Mouse (Mus musculus) adrenal gland, postnatal 14 days (tissue): ENCODE measurements around the gene Clic3. TPM values are rescaled to one million over a fixed set of nuclear protein-coding genes. Genes with fewer than 3 reads are reported as not detected.
A peak's percentile ranks its signal among the peaks of the same experiment; 100 is the strongest.
"Not testable (repeated sequence)": the region's sequence is repeated elsewhere in the genome, so short reads cannot be mapped to it uniquely, and the experiment has no call there.

ENCODE experiments used
- DNase-seq: peaks from one replicate; pipeline ENCODE4 v3.0.0; 2021; ENCODE audit warnings: mixed read lengths
- long read RNA-seq, 2 experiments: library from polyadenylated mRNA; stranded (forward); transcript quantifications; one replicate each; pipeline ENCODE4 v2.0.0; 2021
- total RNA-seq: library from RNA; stranded (reverse); gene quantifications from 2 replicates; pipeline ENCODE4 v1.2.3, GENCODE M21; 2021

Clic3 gene
- total RNA-seq = 0.74 and 1.0 TPM in 2 replicates
- long read RNA-seq, experiment 1 = 0 reads
- long read RNA-seq, experiment 2, partial matches to known transcripts = 0 of 2 reads
- long read RNA-seq, experiment 2, other reads (novel, unspliced or antisense) = 0 of 2 reads

DNA sequence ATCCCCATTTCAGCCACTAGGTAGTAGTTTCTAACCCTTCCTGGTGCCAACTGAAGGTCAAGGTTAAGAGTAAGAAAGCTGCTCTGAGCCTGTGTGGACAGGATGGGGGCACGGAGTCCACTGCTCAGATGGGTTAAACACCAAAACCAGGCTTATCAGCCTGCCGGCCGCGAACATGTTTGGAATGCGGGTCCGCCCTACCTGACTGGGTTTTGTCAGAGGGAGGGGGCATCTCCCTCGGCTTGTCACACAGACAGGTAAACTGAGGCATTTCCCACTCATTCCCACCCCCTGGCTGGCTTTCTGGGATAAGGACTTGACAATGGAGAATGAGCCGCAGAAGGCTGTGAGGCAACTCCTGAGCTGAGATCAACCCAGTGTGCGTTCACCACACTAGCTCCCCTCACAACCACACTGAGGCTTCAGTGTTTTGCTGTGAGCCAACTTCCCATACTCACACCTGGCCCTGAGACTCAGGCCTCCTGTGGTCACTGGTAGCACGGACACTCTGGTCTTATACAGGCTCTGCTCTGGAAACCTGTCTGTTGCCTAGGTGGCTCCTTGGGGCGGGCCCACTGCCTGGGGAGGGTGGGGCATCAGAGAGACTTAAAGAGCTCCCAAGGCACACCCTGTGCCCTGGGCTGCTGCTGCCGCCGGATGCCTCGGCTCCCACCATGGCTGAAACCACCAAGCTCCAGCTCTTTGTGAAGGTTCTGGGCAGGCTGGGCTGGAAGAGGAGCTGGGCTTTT, at the start of gene Clic3:
Clic3 (plus strand) TSS at position 634 of the 749 bp plus-strand sequence.
- DNase-seq = no peak

DNA sequence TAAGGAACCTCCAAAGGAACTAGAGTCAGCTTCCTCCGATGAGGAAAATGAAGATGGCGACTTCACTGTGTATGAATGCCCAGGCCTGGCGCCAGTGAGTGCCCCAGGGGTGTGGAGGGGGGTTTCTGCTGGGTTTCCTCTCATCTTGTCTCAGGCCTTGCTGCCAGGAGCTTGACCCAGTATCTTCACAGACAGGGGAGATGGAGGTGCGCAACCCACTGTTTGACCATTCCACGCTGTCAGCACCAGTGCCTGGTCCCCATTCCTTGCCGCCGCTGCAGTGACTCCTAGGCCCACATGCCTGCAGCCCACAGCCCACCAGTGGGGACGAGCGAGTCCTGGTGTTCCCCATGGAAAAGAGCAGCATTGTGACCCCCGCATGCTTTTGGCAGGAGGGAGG, 47.7 kb upstream of the Clic3 start:
- DNase-seq = no peak

DNA sequence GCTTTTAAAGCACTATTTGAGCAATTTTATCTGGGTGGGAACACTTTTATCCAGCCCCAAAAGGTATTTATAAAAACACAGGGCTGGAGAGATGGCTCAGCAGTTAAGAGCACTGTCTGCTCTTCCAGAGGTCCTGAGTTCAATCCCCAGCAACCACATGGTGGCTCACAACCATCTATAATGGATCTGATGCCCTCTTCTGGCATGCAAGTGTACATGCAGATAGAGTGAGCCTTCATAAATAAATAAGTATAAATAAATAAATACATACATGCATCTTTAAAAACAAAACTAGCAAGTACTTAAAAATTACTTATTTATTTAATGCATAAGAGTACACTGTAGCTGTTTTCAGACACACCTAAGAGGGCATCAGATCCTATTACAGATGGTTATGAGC, 43.2 kb upstream of the Clic3 start:
- DNase-seq = not testable (repeated sequence)

DNA sequence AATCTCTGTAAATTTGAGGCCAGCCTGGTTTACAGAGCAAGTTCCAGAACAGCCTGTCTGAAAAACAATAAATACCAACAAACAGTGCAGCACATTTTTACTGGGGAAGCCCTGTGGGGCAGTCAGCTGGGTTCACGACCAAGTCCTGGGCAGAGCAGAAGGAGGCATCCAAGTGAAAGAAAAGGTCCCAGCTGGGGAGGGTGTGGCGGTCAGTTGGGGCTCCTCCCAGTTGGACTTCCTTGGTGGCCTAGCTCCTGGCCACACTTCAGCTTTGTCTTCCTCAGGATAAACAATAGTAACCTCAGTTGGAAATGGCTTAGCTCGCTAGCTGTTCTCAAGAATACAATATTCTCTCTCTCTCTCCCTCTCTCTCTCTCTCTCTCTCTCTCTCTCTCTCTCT, 39.2 kb upstream of the Clic3 start:
- peak; percentile 40 for DNase-seq

DNA sequence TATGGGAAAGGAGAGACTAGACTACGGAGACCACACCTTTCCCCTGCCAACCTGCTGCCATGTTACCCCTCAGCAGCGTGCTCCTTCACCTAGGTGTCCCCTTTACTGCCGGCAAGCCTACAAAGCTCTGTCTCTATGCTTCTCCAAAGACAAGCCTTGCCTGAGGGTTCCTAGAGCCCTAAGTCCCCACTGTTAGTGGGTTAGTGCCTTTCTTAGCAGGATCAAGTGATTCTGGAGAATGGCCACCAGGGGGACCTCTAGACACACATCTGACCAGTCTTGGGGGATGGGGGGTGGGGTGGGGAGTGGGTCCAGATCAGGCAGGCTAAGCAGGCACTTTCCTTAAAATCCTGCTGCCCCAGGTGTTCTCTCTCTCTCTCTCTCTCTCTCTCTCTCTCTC, 34.7 kb upstream of the Clic3 start:
- peak; percentile 68 for DNase-seq

DNA sequence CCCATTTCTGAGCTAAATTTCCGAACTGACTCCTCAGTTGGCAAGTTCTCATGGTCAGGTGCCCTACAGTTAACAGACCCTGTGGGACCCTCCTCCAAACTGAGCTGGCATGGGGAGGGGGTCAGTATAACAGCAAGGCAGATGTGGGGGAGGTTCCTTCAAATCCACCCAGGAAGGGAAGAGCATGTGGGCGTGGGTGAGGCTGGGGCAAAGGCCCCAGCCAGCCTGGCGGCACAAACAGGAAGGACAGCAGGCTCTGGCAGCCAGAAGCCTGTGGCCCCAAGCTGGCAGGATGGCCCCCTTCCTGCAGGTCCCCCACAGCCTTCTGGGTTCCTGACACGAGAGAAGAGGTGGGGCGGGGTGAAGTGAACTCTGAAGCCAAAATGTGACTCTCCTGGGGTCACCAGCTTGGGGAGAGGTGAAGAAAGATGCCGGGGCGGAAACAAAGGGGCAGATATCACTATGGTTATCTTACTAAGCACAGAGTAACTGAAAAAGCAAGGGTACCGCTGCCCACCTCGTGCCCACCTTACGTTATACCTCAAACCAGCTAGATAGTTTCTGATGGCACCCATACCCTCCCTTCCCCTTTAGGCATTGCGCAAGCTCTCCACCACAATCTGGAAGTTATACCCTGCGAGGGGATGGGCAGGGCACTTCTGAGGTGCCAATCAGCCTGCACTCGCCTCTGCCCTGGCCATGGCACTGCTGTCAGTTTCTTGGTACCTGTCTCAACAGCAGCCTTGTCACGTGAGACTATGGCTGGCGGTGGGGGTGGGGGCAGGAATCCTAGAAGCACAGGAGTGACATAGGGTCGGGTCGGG, 33.8 kb upstream of the Clic3 start, which contains the start of gene Fut7:
Fut7 (plus strand) TSS at position 681 of the 824 bp plus-strand sequence.
- no peak for DNase-seq

DNA sequence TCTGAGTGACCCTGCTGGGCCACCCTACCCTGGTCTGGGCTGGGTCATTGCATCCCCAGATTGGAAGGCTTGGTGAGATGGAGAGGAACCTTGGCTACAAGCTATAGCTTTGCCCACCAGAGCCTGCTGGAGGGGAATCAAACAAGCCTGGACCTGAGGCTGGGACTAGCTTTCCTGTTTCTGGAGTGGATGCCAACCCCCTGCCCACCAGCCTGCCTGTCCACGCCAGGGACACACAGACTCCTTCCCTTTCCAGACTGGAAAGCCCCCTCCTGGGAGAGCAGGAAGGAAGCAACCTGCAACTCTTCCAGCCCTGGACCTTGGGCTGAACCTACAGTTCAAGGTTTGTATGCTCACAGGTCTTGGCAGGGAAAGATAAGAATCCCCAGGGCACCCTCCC, 33.0 kb upstream of the Clic3 start:
- DNase-seq = no peak

DNA sequence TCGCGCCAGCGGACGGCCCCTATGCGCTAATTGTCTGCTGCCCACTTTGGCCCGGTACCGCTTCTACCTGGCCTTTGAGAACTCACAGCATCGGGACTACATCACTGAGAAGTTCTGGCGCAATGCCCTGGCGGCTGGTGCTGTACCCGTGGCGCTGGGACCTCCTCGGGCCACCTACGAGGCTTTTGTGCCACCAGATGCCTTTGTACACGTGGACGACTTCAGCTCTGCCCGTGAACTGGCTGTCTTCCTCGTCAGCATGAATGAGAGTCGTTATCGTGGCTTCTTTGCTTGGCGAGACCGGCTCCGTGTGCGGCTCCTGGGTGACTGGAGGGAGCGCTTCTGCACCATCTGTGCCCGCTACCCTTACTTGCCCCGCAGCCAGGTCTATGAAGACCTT, 31.2 kb upstream of the Clic3 start:
- no peak for DNase-seq

DNA sequence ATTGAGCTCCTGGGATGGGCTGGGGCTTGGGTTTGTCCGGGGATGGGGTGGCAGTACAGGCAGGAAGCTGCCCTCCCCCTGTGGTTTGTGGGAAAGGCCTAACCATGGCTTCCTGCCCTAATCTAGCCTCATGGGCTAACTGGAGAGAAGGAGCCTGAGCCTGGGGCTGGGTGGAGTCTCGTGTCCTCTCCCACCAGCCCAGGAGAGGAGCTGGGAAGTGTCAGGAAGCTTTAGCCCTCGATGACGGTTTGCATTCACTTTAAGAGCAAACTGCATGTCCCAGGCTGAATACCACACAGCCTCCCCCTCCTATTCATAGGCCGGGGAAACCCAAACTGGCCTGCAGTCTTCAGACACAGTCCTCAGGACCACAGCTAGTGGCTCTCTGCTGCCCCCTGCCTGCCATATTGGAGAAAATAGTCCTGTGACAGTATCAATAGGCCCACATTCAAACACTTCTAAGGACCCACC, 29.9 kb upstream of the Clic3 start:
- DNase-seq = peak; percentile 82

DNA sequence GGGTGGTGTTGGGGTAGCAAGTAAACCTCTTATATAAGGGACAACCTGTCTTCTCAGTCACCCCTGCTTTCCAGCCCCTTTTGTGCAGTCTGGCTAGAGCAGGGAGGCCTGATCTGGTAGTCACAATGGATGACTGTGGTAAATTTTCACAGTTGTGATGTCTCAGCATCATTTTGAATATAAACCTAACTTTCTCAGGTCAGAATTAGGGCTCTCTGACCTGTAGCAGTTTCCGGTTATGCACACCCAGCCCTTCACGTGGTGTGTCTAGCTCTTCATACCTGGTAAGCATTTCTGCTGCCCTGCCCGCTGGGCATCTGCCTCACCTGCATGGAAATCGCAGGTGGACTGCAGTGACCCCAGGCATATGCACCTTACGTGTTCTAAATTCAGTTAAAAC, 29.4 kb upstream of the Clic3 start:
- DNase-seq = no peak

DNA sequence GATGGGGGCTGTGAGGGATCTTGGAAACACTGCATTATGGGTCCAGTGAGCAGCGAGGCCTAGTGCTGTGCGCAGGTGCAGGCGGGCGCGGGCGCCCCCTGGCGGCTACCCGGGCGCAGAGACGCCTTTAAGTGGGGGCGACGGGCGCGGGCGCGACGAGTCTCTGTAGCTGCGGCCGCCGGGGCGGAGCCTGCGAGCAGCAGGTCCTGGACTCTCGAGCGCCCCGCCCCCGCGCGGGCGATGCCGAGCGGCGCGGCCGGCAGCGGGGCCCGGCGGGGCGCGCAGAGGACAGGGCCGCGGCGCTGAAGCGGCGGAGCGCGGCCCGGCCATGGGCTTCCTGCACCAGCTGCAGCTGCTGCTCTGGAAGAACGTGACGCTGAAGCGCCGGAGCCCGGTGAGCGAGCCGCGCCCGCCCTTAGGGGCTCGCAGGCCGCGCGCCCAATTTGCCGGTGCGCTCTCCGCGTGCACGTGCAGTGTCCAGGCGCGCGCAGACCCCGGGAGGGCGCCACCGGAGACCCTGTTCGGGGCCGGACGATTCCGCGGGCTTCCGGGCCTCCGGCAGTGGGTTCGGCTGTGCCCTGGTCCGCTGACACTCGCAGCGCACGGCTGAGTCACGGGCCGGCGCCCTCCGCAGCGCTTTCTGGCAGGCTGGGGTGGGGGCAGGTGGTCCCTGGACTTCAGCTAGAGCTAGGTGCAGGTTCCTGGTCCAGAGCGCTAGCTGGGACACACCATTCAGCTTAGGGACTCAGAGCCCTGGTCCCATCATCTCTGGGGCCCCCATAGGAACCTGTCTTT, 28.0 kb upstream of the Clic3 start, which contains the start of gene Abca2:
Abca2 (plus strand) TSS at position 262 of the 795 bp plus-strand sequence.
- peak; percentile 97 for DNase-seq

DNA sequence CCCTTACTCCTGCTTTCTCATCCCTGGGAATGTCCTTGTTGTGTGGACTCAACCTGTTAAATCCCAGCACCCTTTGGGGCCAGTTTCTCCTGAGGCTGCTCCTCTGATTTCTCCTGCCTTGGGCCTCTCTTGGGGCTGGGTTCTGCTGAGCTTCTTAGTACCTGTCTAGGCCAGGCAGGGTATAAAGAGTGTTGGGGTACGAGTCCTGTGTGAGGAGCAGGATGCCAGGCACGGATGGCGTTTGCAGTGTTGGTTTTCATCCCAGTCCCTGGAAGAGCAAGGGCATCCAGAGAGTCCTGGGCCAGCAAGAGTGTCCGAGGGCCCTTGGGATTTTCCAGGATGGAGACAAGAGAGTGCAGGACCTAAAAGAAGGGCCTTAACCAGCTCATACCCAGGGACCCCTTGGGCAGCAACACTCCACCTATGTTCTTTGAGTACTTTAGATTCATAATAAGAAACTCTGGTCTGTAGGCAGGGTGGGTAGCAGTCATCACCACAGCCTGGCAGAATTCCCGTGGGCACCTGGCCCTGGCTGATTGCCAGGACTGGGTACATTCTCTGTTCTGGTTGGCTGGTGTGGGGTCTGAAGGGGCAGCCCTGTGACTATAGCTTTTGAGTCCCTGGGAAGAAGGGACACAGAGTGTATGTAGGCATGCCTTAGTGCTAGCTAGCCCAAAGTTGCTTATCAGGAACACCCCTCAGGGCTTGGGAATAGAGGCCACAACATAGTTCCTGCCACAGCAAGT, 27.0 kb upstream of the Clic3 start:
- no peak for DNase-seq

DNA sequence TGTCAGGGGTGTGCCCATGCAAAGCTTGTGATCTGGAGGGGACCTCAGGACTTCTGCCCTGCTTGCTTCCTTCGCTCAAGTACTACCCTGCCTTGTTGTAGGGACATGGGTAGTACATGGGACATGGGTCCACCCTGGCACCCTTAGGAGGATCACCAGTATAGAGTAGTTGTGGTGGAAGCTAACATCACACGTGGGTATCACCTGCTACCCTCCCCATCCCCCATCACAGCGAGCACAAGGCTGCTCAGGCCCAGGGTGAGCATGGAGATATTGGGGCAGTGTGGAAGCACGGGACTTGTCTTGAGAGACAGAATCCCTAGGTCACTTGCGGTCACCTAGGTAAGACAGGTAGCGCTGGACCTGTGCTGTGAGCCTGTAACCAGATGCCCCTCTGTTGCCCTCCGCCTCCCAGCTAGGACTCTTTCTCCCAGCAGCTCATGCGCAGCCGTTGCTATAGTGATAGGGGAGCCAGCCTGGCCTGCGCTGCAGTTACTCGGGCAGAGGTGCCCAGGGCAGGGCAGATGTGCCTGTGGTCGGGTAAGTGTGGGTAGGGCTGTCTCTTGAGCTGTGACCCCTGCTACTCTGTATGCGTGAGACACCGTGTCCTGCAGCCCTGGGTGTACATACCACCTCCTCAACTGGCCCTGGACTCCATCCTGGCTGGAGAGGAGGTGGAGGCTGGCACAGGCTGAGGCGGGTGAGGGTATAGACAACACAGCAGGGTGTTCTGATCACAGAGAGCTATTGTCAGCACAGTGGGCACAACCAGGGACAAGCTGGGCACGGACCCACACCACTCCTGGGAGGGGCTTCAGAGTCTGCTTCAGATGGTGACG, 26.0 kb upstream of the Clic3 start:
- no peak for DNase-seq

DNA sequence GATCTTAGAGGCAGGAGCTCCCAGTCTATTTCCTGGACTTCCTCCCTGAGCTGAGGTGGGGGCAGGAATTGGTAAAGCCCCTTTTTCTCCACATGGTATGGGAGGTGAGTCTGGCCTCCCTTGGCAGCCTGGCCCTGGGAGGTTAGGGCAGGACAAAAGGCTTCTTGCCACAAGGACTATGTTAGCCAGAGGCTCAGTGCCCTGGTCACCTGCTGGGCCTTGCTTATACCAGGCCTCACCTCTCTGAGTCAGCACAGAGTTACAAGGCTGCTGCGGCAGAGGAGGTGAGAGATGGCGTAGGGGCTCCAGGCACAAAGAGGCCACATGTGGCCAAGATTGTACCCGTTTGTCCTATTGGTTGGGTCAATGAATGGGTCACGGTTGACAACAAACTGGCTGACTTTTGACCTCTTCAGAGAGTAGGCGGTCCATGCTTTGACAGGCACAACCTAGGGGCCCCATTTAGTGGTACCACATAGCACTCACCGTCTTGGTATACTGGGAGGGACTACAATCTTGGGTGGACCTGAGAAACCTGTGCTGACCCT, 25.3 kb upstream of the Clic3 start:
- DNase-seq = no peak

DNA sequence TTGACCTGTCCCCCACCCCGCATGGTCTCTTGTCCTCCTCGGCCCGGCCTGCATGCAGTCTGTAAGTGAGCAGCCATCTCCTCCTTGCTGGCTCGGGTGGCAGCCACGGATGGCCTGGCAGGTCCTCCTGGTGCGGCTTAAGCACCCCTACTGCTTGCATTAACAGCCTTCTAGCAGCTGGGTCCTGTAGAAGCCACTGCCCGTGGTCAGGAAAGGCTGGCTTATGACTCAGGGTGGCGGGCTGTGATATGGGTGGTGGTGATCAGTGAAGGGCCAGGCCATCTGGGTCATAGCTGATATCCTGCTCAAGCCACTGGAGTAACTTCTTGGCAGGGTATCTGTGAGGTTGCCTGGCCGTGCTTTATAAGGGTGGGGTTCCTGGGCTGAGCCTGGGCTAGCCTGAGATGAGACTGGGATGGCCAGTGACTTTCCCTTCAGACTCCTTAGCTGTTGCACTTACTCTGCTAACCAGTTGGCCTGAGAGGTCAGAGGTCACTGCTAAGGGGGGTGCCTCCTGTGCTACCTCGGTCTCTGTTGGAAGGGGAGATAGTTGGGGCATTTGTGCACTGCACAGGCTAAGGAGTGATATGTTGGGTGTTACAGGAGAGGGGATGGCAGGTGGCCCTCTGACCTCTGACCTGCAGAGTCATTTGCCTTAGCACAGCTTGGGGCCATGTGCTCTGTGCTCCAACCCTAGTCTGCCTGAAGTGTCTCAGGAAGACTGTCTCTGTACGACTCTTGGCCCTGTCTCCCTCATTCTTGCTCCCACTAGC, 24.1 kb upstream of the Clic3 start:
- no peak for DNase-seq

DNA sequence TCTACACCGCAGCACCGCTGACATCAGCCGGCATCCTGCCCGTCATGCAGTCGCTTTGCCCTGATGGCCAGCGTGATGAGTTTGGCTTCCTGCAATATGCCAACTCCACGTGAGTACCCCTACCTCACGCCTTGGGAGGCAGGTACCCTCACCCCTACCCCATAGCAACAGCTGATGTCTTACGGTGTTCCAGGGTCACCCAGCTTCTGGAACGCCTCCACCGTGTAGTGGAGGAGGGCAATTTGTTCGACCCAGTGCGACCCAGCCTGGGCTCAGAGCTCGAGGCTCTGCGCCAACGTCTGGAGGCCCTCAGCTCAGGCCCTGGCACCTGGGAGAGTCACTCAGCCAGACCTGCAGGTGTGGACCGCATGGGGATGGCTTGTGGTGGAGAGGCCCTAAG, 23.5 kb upstream of the Clic3 start:
- DNase-seq = no peak

DNA sequence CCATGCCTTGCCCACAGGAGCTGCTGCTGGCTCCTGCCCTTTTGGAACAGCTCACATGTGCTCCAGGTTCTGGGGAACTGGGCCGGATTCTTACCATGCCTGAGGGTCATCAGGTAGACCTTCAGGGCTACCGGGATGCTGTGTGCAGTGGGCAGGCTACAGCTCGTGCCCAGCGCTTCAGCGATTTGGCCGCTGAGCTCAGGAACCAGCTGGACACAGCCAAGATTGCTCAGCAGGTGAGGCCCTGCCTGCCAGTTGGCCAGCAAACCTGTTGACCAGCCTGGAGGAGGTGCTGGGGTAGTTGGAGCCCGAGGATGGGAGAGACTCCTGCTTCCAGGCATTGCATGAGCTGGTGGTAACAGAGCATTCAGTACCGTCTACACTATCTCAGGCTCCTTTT, 22.3 kb upstream of the Clic3 start:
- no peak for DNase-seq

DNA sequence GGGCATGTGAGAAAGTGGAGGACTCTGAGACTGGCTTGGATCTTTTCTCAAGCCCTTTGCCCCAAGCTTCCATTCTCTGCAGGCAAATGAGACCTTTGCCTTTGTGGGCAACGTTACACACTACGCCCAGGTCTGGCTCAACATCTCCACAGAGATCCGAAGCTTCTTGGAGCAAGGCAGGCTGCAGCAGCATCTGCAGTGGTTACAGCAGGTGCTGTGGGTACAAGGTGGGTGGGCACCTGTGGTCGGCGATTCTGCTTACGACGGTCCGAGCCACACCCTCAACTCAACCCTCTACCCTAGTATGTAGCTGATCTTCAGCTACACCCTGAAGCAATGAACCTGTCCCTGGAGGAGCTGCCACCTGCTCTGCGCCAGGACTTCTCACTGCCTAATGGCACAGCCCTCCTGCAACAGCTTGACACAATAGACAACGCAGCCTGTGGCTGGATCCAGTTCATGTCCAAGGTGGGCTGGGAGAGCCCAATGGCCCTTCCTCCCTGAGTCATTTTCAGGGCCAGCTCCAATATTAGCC, 20.3 kb upstream of the Clic3 start:
- no peak for DNase-seq

DNA sequence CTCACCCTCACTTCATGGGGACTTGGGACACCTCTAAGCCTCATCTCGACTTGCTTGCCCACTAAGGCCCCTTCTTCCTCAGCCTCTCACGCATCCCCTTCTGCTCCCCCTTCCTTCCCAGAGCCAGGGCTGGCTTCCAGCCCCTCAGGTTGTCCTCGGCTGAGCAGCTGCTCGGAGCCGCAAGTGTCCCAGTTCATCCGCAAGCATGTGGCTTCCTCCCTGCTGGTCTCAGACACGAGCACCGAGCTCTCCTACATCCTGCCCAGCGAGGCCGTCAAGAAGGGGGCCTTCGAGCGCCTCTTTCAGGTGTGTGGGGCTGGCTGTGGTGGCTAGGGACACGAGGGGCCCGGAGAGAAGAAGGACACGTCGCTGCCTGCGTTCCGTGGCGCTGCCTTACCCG, 15.6 kb upstream of the Clic3 start:
- no peak for DNase-seq
